ENCODE assay signal across 8 mouse cellular contexts in the genomic region with DNA sequence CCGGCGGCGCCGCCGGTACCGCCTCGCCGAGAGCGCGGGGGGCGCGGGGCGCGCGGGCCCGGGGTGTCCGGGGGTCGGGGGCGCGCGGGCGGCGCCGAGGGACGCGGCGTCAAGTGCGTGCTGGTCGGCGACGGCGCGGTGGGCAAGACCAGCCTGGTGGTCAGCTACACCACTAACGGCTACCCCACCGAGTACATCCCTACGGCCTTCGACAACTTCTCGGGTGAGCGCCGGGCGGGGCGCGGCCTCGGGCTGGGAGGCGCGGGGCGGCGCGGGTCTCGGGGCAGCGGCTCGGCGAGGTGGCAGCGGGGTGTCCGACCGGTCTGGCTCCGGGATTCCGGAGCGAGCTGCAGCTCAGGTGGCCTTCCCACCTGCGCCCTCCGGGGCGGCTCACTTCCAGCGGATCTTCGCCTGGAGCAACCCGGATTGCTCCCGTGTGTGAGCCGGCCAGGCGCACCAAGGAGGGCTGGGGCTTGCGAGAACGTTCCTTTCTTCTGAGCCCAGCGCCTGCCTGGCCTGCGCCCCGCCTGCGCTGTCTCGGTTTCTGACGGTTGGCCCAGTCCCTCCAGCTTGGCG. TPM values are rescaled to one million over a fixed set of nuclear protein-coding genes. Genes with fewer than 3 reads are reported as not detected.
DNase-seq lines count a peak whose midpoint lies in the region; ATAC-seq and TF ChIP-seq lines count a peak whose summit lies in the region.

No protein-coding gene starts in this region.

- H3K4me3 ChIP-seq in embryonic facial prominence, embryonic 10.5 days: peak overlapping the region; percentile 77
- H3K4me3 ChIP-seq in heart, adult 2 months: peak overlapping the region; percentile 67
- H3K4me3 ChIP-seq in kidney, embryonic 14.5 days (ENCODE audit: low read length): peak overlapping the region; percentile 77
- peak overlapping the region; percentile 62 for H3K4me3 ChIP-seq in liver, embryonic 15.5 days (replicated peaks)
- peak overlapping the region; percentile 77 for H3K4me3 ChIP-seq in neural tube, embryonic 14.5 days (ENCODE audit: low read depth, low read length)

- H3K9ac ChIP-seq in heart, adult 2 months (ENCODE audit: low read depth, low read length): peak overlapping the region; percentile 76
- peak overlapping the region; percentile 91 for H3K9ac ChIP-seq in kidney, embryonic 14.5 days (ENCODE audit: low read depth, low read length)
- H3K9ac ChIP-seq in liver, embryonic 15.5 days: peak overlapping the region; percentile 50
- peak overlapping the region; percentile 94 for H3K9ac ChIP-seq in neural tube, embryonic 14.5 days (replicated peaks; ENCODE audit: low read depth, low read length)

- H3K27me3 ChIP-seq in embryonic facial prominence, embryonic 10.5 days (replicated peaks; ENCODE audit: low read depth, poor library complexity, severe bottlenecking): no peaks in the 10 kb centered on the region
- H3K27me3 ChIP-seq in heart, adult 2 months (ENCODE audit: control insufficient read depth, insufficient read depth, low read length): no peaks in the 10 kb centered on the region; the same call in 1 of the 2 replicates
- no peaks in the 10 kb centered on the region for H3K27me3 ChIP-seq in kidney, embryonic 14.5 days (ENCODE audit: control insufficient read depth, insufficient read depth, low read length)
- H3K27me3 ChIP-seq in liver, embryonic 15.5 days: peaks cover 61% of the 10 kb centered on the region
- no peaks in the 10 kb centered on the region for H3K27me3 ChIP-seq in neural tube, embryonic 14.5 days (ENCODE audit: control insufficient read depth, insufficient read depth, low read length)

- ATAC-seq in kidney, embryonic 14.5 days (ENCODE audit: low FRiP score, low TSS enrichment): peak; percentile 63
- peak; percentile 38 for ATAC-seq in liver, embryonic 15.5 days (ENCODE audit: insufficient read depth)
- peak; percentile 58 for ATAC-seq in neural tube, embryonic 14.5 days (ENCODE audit: low read depth)

- H3K4me1 ChIP-seq in embryonic facial prominence, embryonic 10.5 days: peaks cover 33% of the 10 kb centered on the region
- H3K4me1 ChIP-seq in heart, adult 2 months (ENCODE audit: control insufficient read depth, insufficient read depth, low read length): peaks cover 1% of the 10 kb centered on the region; the same call in 1 of the 2 replicates
- H3K4me1 ChIP-seq in kidney, embryonic 14.5 days (ENCODE audit: control insufficient read depth, insufficient read depth, low read length): peaks cover 22% of the 10 kb centered on the region; the same call in 1 of the 2 replicates
- H3K4me1 ChIP-seq in liver, embryonic 15.5 days (replicated peaks): peaks cover 11% of the 10 kb centered on the region; the same call in 1 of the 2 replicates
- H3K4me1 ChIP-seq in neural tube, embryonic 14.5 days (ENCODE audit: control insufficient read depth, insufficient read depth, low read length): peaks cover 10% of the 10 kb centered on the region

- DNase-seq in urinary bladder, adult 18-20 months (ENCODE audit: low spot score in 2 of 2): peak; percentile 52 to 61
- DNase-seq in urinary bladder, postnatal 10 days (ENCODE audit: low spot score): no peak
- peak; percentile 80 for DNase-seq in embryonic facial prominence, embryonic 10.5 days (ENCODE audit: low spot score)
- peak; percentile 63 to 75 for DNase-seq in heart, adult 2 months
- no peak for DNase-seq in c-Kit-positive CD71-positive TER-119-positive erythroid progenitor cells, embryonic 14.5 days (ENCODE audit: low spot score)

- intact Hi-C loops in heart, adult 2 months (cut with DNase I): loop anchor here (1.0 to 2.0 kb wide), 2 partner anchors 115 to 130 kb away; no protein-coding TSS in a partner anchor

- H3K79me2 ChIP-seq in heart, adult 2 months (replicated peaks; ENCODE audit: control insufficient read depth, insufficient read depth, low read length): no peaks in the 10 kb centered on the region

- H3K4me2 ChIP-seq in kidney, embryonic 14.5 days (replicated peaks; ENCODE audit: low read depth, low read length): peak overlapping the region; percentile 59
- peak overlapping the region; percentile 59 for H3K4me2 ChIP-seq in liver, embryonic 15.5 days
- H3K4me2 ChIP-seq in neural tube, embryonic 14.5 days (ENCODE audit: low read depth, low read length): peak overlapping the region; percentile 46

- H3K9me3 ChIP-seq in embryonic facial prominence, embryonic 10.5 days: no peaks in the 10 kb centered on the region
- no peaks in the 10 kb centered on the region for H3K9me3 ChIP-seq in kidney, embryonic 14.5 days (ENCODE audit: control insufficient read depth, low read length)
- H3K9me3 ChIP-seq in liver, embryonic 15.5 days (replicated peaks): no peaks in the 10 kb centered on the region
- no peaks in the 10 kb centered on the region for H3K9me3 ChIP-seq in neural tube, embryonic 14.5 days (ENCODE audit: control insufficient read depth, low read length)

- peak overlapping the region; percentile 94 for H3K27ac ChIP-seq in embryonic facial prominence, embryonic 10.5 days (replicated peaks)
- H3K27ac ChIP-seq in heart, adult 2 months: peak overlapping the region; percentile 68
- H3K27ac ChIP-seq in kidney, embryonic 14.5 days (ENCODE audit: low read depth, low read length): peak overlapping the region; percentile 83
- H3K27ac ChIP-seq in liver, embryonic 15.5 days (replicated peaks): peak overlapping the region; percentile 62; the same call in 1 of the 2 replicates
- H3K27ac ChIP-seq in neural tube, embryonic 14.5 days (ENCODE audit: low read depth, low read length): peak overlapping the region; percentile 88

- TF ChIP-seq CTCF in heart, adult 2 months (IDR thresholded peaks at IDR 0.05): no peak

- no peak for TF ChIP-seq POLR2A in heart, adult 2 months (IDR thresholded peaks at IDR 0.05; ENCODE audit: insufficient read depth, low read depth, low read length)

- 2% methylated on average over 77 of the region's 77 CpGs for WGBS in embryonic facial prominence, embryonic 10.5 days
- WGBS in heart, adult 2 months: 7% methylated on average over 76 of the region's 77 CpGs
- WGBS in kidney, embryonic 14.5 days: under 1% methylated on average over 60 of the region's 77 CpGs
- under 1% methylated on average over 72 of the region's 77 CpGs for WGBS in liver, embryonic 15.5 days (ENCODE audit: insufficient replicate concordance)
- under 1% methylated on average over 75 of the region's 77 CpGs for WGBS in neural tube, embryonic 14.5 days

- peaks cover 32% of the 10 kb centered on the region for H3K36me3 ChIP-seq in embryonic facial prominence, embryonic 10.5 days (replicated peaks)
- no peaks in the 10 kb centered on the region for H3K36me3 ChIP-seq in heart, adult 2 months (ENCODE audit: control insufficient read depth, insufficient read depth, low read length)
- H3K36me3 ChIP-seq in kidney, embryonic 14.5 days (ENCODE audit: control insufficient read depth, insufficient read depth, low read length): peaks cover 27% of the 10 kb centered on the region
- no peaks in the 10 kb centered on the region for H3K36me3 ChIP-seq in liver, embryonic 15.5 days (replicated peaks)
- H3K36me3 ChIP-seq in neural tube, embryonic 14.5 days (ENCODE audit: control insufficient read depth, insufficient read depth, low read length): 0 out of 2 replicates have a peak, but pooled peaks cover 5% of the 10 kb centered on the region

- no peak for TF ChIP-seq EP300 in heart, adult 2 months (IDR thresholded peaks at IDR 0.05; ENCODE audit: insufficient read depth, low read depth, low read length)

RNA-seq across cellular contexts. Expression of a gene that starts 0.4 kb away (rescaled TPM):
- polyA plus RNA-seq in embryonic facial prominence, embryonic 10.5 days (2016; fragmentation: Nextera tagmentation; extraction: Ambion mirVana): 6.2 and 6.3 TPM in 2 replicates
- 1 to 10 TPM; 5.5 to 5.8 TPM for total RNA-seq in heart, adult 2 months (2021)
- 4.1 and 5.1 TPM in 2 replicates for polyA plus RNA-seq in heart, adult 2 months (2012; rRNA removed)
- polyA plus RNA-seq in kidney, embryonic 14.5 days (2014; fragmentation: Nextera tagmentation; extraction: Ambion mirVana): 9.8 and 11.2 TPM in 2 replicates
- polyA plus RNA-seq in liver, embryonic 15.5 days (2015; fragmentation: Nextera tagmentation; extraction: Ambion mirVana): 1.7 TPM in 2 replicates
- 13.9 and 18.9 TPM in 2 replicates for polyA plus RNA-seq in neural tube, embryonic 14.5 days (2014; fragmentation: Nextera tagmentation; extraction: Ambion mirVana)

Comparison
In these comparisons a context has a peak if more than half of its experiments do, and no peak if none do; other contexts are left out.
1. DNase-seq: peak in urinary bladder, adult 18-20 months (2 of 2), embryonic facial prominence, embryonic 10.5 days (single experiment) and heart, adult 2 months (2 of 2); none in urinary bladder, postnatal 10 days (single experiment) and c-Kit-positive CD71-positive TER-119-positive erythroid progenitor cells, embryonic 14.5 days (single experiment).
2. Peak in every context shown above with its lines, with median percentiles within 50 percentile points of each other: H3K27ac ChIP-seq, H3K4me3 ChIP-seq, H3K9ac ChIP-seq, ATAC-seq and H3K4me2 ChIP-seq.